Mouse (Mus musculus) thymus, postnatal 4 days (tissue): ENCODE data around the gene 2900011O08Rik.
"Not testable (repeated sequence)": the region's sequence is repeated elsewhere in the genome, so short reads cannot be mapped to it uniquely, and the experiment has no call there.

ENCODE experiments used
- DNase-seq: peaks from one replicate; pipeline ENCODE4 v3.0.0; 2021

Gene 2900011O08Rik

DNA sequence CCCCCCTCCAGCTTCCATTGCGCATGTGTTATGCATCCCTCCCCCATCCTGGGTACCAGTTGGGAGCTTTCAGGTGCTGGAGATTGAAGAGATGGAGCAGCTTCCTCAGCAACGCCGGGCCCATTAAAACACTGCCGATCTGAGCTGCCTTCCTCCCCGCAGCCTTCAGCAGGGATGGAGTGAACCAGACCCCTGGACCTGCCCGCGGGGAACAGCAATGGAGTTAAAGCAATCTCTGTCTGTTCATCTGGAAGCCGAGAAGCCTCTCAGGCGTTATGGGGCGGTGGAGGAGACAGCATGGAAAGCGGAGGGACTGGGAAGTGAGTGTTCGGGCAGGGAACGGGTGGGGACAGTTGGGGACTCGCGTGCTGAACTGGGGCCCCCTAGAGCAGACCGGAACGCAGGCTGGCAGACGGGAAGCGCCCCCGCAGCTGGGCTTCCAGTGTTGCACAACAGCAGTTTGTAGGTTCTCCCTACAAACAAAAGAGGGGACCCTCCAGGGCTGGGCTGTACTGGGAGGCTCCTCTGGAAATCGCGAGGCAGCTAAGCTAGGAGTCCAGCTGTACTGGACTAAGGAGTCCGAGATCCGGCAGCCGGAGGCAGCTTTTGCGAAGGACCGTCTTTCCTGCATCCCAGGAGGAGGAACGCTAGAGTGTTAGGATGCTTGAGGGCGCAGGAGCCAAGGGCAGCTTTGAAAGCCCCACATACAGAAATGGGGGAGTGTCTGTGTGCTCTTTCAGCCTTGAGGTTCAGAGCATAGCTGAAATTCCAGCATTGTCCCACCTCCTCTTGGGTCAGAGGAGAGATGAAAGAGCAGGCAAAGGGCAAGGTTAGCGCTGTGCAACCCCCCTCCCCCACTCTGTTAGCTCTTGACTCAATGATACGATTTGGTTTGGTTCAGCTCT is at the start of gene 2900011O08Rik, which contains the start of gene Ifitm7:
Gene 2900011O08Rik, plus strand, starts transcription at position 31 of the 905 bp plus-strand sequence.
Gene Ifitm7, minus strand, starts transcription at position 315 of the 905 bp plus-strand sequence.
- peak; percentile 19 for DNase-seq

- DNase-seq = no peak
These were observed 46.1 kb upstream of the 2900011O08Rik start for GRCm38 (mm10) chr16:13940139-13940846.

DNA sequence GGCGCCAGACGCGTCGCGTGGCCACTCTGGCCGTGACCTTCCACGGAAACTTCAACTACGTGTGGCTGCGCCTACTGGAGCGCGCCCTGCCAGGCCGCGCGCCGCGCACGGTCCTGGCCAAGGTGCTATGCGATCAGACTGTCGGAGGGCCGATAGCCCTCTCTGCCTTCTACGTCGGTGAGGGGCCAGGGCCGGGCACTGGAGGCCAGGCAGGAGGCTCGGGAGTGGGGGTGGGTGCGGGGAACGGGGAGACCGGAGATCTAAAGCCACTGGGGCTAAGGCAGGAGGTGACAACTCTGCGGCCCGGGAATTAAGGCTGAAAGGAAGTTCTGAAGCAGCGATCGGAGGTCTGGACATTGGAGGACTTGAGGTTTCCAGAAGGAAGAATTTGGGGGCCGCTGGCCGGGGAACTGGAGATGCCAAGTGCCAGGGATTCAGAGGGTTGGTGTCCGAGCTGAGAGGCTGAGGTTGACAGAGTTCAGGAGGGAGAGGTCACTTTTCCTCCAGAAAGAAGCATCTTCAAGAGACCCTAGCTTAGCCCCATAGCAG is 45.5 kb upstream of the 2900011O08Rik start:
- no peak for DNase-seq

- DNase-seq = no peak
These were observed 42.2 kb upstream of the 2900011O08Rik start for GRCm38 (mm10) chr16:13944178-13944577.

GRCm38 (mm10) chr16:13944752-13945151 is 41.7 kb upstream of the 2900011O08Rik start:
- DNase-seq = no peak

GRCm38 (mm10) chr16:13945153-13945552 is 41.3 kb upstream of the 2900011O08Rik start:
- no peak for DNase-seq

DNA sequence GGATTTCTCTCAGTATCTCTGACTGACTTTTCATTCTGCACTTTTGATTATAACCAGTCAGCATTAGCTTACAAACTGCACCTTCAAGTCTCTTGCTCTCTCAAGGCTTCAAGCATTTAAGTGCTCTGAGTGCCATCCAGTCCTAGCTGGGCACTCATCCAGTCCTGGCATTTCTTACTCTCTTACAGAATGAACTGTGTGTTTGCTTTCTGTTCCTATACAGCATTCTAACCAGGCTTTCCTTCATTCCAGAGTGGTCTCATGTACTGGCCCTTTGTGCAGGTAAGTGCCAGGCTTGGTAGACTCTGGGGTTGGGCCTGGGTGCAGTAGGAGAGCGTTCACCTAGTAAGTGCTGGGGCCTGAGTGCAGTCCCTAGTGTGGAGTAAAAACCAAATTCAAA is 40.1 kb upstream of the 2900011O08Rik start:
- no peak for DNase-seq

DNA sequence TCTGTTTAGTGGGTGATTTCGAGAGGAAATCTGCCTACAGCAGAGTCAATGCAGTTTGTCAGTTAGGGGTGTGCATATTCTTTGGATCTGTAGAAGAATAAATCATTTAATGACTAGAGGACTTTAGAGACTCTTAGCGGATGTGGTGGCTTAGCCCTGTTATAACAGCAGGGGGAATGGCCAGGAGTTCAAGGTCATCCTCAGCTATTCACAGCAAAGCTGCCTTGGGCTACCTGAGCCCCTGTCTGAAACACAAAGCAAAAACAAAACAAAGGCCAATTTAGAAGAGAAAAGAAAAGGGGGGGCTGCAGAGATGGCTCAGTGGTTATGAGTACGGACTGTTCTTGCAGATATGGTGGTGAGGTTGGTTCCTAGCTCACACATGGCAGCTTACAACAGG is 35.2 kb upstream of the 2900011O08Rik start:
- DNase-seq = no peak

DNA sequence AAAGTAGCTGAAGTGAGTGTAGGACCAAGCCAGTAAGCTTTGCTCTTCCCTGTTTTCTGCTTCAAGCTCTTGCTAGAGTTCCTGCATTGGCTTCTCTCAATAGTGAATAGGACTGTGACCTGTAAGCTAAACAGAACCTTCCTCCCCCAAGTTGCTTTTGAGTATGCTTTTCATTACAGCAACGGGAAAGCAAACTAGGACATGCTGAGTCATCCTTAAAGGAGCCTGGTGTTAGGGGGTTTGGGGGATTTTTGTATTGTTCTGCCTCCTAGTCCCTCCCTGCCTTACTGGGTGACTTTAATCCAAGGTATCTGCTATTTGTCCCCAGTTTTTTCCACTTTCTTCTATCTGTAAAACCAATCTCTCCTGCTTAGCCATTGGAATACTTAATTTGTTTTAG is 24.4 kb upstream of the 2900011O08Rik start:
- no peak for DNase-seq

GRCm38 (mm10) chr16:13969096-13969495 is 17.3 kb upstream of the 2900011O08Rik start:
- DNase-seq = no peak

DNA sequence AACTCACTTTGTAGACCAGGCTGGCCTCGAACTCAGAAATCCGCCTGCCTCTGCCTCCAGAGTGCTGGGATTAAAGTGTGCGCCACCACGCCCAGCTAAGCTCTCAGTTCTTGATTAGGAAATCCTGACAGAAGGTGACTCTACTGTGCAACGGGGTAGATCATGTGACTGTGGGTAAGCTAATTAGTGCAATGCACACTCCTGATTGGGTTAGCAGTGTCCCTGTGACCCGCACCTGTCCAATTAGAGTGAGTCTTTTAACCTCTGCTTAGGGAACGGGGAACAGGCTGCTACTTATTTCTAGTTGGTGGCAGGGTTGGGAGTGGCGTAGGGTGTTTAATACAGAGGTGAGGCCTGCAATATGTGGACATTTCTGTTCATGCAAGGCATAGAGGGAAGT is 14.4 kb upstream of the 2900011O08Rik start:
- DNase-seq = no peak

- not testable (repeated sequence) for DNase-seq
These were observed 10.0 kb upstream of the 2900011O08Rik start for GRCm38 (mm10) chr16:13976358-13976896.

- not testable (repeated sequence) for DNase-seq
These were observed 9.4 kb upstream of the 2900011O08Rik start for GRCm38 (mm10) chr16:13977026-13977425.

GRCm38 (mm10) chr16:13981726-13982125 is 4.7 kb upstream of the 2900011O08Rik start:
- DNase-seq = not testable (repeated sequence)

- no peak for DNase-seq
These were observed 3.2 kb upstream of the 2900011O08Rik start for GRCm38 (mm10) chr16:13983161-13983560.

DNA sequence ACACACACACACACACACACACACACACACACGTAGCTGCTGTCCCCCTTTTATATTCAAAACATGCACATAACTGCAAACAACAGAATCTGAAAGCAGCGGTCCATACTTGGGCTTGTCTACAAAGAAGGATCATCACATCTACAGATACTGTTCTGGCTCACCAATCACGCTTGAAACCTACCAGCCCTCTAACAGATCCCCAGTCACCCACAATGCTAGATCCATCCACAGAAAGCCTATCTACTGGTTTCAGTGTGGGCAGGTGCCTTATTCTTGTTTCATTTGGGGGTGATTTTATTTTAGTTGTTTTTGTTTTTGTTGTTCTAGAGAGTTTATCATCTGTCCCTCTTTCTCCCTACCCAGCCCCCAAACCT is 219 bp upstream of the 2900011O08Rik start:
- no peak for DNase-seq

GRCm38 (mm10) chr16:13992518-13993248 is 6.3 kb downstream of the 2900011O08Rik start:
- no peak for DNase-seq

GRCm38 (mm10) chr16:13994076-13994475 is 7.7 kb downstream of the 2900011O08Rik start:
- DNase-seq = no peak

DNA sequence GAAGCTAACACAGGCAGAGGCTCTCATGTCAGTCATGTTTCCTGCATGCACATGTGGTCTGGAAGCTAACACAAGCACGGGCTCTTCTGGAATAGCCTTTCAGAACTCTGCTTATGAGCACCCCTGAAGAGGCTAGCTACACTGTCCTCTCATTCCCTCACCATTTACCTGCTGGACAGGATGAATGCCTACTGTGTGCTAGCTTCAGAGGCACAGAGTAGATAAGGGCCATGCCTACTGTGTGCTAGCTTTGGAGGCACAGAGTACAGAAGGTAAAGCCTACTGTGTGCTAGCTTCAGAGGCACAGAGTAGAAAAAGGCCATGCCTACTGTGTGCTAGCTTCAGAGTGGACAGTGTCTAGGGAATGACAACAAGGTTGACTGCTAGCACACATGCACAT is 8.1 kb downstream of the 2900011O08Rik start:
- no peak for DNase-seq

DNA sequence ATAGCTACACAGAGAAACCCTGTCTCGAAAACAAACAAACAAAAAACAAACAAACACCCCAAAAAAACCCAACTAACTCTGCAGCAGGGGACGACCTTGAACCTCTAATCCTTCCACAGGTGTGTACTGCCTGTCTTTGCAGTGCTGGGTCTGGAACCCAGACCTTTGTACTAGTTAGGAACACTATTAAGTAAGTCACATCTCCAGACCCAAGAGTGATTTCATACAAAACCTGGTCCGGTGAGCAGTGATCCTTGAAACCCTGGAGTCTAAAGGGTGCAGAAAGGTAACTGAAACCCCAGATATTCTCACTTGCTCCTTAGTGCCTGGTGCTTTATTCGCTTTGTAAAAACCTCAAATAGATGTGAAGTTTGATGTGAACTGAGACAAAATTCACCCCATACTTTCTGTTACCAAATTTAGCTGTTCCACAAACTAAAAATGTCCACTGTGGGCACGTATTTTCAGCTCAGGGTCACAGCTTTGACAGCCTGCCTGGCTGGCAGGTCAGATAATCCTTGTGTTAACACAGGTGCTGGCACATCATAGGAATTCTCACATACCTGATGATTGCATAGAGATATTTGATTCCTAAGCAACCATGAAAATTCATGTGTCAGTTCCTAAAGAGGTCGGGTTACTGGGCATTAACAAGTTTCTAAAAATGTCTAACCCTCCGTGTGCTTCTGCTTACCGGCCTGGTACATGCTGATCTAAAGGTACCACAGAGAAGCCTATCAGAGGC is 17.2 kb downstream of the 2900011O08Rik start:
- no peak for DNase-seq

DNA sequence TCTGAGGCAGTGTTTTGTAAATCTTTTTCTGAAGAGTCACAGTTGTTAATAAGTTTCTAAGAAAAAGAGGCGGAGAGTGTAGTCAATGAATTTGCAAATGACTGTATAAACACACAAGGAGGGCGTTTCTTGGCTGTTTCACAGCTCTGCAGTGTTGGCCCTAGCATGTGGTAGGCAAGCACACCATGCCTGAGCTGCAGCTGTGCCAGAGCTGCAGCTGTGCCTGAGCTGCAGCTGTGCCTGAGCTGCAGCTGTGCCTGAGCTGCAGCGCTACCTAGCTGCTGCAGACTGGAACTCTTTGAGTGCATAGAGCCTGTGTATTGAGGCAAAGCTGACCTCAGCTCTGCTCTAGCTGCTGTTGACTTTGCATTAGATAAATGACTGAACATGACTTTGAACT is 17.8 kb downstream of the 2900011O08Rik start:
- DNase-seq = no peak

- DNase-seq = no peak
These were observed 18.3 kb downstream of the 2900011O08Rik start for GRCm38 (mm10) chr16:14004726-14005125.
